Mouse (Mus musculus) adrenal gland, adult 8-10 months (tissue): ENCODE data around the gene Gm20388. TPM values are rescaled to one million over a fixed set of nuclear protein-coding genes. Genes with fewer than 3 reads are reported as not detected.
"Not testable (repeated sequence)": the region's sequence is repeated elsewhere in the genome, so short reads cannot be mapped to it uniquely, and the experiment has no call there.

Experiments
- DNase-seq: peaks from one replicate; pipeline ENCODE4 v3.0.0; 2022
- total RNA-seq, 4 experiments: library from RNA; stranded (reverse); gene quantifications; 2 replicates each; pipeline ENCODE4 v1.2.4; 2022

Gm20388 gene
- total RNA-seq, 4 experiments from 2014 or later, result 1.7 to 16.9 (median 5.8) TPM

DNA sequence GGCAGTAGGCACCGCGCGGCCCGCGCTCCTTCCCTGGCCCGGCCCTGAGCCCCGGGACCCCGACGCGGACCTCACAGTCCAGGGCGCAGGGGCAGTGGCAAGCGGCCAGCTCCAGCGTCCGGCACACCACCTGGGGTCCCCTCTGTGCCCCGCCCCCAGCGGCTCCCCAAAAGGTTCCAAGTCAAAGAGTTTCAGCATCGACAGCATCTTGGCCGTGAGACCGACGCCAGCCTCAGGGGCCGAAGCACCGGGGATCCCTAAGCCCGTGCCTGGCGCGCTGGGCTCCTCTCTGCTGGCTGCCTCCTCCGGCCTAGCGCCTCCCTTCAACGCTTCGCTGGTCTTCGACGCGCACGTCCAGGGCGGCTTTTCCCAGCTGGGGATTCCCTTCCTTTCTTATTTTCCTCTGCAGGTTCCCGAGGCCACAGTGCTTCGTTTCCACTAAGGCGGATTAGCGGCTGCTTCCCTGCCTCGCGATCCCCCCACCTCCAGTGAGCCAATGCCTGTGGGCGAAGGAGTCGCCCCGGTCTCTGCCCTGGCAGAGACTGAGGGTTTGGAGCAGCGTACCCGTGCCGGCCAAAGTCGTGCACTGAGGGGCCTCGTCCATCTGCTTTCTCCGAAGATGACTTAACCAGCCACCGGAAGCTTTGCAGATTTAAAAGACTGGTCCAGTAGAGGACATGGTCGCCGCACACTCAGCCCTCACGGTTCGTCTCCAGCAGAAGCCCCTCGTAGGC is 1218.1 kb downstream of the Gm20388 start:
- no peak for DNase-seq

- no peak for DNase-seq
These were observed 1218.8 kb downstream of the Gm20388 start for GRCm38 (mm10) chr8:121129265-121129940.

- DNase-seq, result no peak
These were observed 1219.9 kb downstream of the Gm20388 start for GRCm38 (mm10) chr8:121130522-121130921.

DNA sequence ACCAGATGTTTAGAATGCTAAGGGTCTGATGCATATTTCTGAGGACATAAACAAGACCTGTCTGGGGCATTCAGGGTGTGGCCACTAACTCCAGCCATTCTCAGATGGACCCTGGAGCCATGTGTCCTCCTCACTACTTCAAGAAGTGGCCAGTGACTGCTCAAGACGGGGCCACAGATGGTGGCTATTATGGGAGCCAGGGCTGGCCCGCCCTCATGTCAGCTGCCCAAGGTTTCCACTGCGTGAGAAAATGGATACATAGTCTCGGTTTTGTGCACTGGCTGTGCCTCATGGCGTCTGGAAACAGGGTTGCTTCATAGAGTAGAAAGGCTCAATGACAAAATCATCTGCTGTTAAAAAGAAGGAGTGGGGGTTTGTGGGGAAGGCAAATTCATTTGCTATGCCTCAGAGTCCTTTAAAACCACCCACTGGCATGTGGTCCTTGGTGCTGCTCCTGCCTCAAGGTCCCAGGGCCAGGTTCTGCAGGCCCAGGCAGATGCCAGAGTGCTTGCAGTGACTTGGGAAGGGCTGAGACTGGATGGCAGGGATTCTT is 1222.4 kb downstream of the Gm20388 start:
- no peak for DNase-seq

DNA sequence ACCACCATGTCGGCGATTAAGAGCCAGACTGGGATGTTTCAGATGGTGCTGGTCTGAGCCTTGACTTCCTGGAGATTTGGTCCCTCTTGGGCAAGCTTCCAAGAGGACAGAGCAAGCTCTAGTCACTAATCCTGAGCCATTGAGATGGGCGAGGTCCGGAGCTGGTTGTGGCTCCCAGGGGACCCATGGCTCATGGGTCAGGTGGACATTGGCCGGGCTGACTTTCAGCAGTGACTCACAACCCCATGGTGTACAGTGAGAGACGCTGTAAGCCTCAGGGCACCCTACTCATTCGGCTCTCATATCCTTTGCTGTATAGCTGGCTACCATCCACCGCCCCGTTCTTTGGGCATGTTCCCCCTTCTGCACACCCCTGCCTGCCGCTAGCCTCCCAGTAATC is 1223.5 kb downstream of the Gm20388 start:
- no peak for DNase-seq

GRCm38 (mm10) chr8:121134512-121134911 is 1223.9 kb downstream of the Gm20388 start:
- no peak for DNase-seq

DNA sequence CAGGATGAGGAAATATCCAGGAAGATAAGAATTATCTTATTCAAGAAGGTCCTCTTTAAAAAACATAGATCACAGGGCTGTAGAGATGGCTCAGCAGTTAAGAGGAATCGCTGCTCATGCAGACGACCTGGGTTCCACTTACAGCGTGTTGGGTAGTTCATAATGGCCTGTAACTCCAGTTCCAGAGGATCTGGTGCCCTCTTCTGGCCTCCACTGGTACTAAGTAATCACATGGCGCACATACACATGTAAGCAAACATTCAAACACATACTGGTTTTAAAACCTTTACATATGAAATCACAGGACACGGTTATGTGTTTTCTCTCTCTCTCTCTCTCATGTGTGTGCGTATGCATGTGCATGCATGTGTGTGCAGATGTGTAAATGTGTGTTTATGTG is 1226.2 kb downstream of the Gm20388 start:
- no peak for DNase-seq

GRCm38 (mm10) chr8:121145457-121146134 is 1235.0 kb downstream of the Gm20388 start:
- not testable (repeated sequence) for DNase-seq

- no peak for DNase-seq
These were observed 1238.0 kb downstream of the Gm20388 start for GRCm38 (mm10) chr8:121148573-121149083.

DNA sequence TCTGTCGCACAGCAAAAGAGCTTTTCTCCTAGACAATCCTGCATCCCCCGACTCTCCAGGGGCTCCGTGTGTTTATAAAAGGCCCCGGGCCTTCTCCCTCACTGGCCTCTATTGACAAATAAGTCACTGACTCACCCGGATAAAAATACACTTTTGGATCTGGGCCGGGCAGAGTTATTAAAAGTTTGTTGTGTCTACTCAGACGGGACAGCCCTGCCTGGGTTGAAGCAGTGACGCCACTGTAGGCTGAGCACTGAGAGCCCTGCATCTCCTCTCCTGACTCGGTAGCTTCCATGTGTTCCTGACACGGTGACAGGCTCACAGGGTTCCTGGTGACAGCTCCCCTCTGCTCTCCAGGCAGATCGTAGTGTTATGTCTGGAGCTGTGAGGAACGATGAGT is 1241.8 kb downstream of the Gm20388 start:
- DNase-seq, result no peak

- DNase-seq, result no peak
These were observed 1246.4 kb downstream of the Gm20388 start for GRCm38 (mm10) chr8:121156990-121157491.

- no peak for DNase-seq
These were observed 1248.2 kb downstream of the Gm20388 start for GRCm38 (mm10) chr8:121158812-121159211.

DNA sequence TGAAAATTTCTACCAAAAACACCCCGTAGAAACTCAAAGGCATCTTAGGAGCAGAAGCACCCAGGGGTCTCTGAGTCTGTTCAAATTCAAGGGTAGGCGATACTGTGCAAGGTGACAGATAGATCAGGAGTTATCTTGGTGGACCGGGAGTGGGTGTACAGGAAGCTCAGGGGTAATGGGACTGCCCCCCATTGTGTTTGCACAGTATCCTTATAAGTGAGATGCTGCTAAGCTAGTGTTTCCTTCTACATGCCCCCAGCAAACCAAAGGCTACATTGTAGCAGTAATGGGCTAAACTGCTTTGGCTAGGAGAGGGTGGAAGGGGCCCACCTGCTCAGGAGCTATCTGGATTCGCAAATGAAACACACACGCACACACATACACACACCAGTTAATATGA is 1250.8 kb downstream of the Gm20388 start:
- no peak for DNase-seq

GRCm38 (mm10) chr8:121162413-121162812 is 1251.8 kb downstream of the Gm20388 start:
- no peak for DNase-seq

DNA sequence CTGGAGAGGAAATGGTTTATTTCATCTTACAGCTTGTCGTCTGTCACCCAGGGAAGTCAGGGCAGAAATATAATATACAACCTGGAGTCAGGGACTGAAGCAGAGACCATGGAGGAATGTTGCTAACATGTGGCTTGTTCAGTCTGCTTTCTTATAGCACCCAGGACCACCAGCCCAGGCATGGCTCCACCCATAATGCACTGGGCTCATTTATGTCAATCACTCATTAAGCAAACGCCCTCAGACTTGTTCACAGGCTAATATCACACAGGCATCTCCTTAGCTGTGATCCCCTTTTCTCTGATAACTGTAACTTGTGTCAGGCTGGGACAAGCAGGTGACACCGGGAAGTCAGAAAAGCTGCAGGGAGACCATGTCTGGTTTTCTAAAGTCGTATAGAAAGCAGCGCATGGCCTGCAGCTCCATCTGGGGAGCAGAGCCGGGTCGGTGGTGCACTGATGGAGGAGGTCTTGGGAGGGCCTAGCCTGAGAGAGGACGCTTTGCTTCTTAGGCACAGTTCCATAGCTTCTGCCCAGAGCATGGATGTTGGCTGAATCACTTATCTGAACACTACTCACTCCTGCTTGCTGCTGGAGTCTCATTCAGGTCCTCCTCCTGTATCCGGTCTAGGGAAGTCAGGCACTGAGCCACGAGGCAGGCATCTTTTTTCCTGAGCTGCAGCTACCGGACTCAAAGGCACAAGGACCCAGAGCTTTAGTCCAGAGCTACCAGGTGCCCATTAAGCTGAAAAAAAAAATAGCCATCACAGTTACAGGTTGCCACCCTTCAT is 1252.5 kb downstream of the Gm20388 start:
- DNase-seq, result no peak

GRCm38 (mm10) chr8:121164017-121164469 is 1253.4 kb downstream of the Gm20388 start:
- DNase-seq, result peak; percentile 60

- DNase-seq, result no peak
These were observed 1257.4 kb downstream of the Gm20388 start for GRCm38 (mm10) chr8:121168033-121168432.

GRCm38 (mm10) chr8:121170116-121170515 is 1259.5 kb downstream of the Gm20388 start:
- DNase-seq, result no peak

GRCm38 (mm10) chr8:121170626-121171552 is 1260.2 kb downstream of the Gm20388 start:
- DNase-seq, result no peak

- DNase-seq, result no peak
These were observed 1261.9 kb downstream of the Gm20388 start for GRCm38 (mm10) chr8:121172567-121172966.

- DNase-seq, result no peak
These were observed 1263.5 kb downstream of the Gm20388 start for GRCm38 (mm10) chr8:121174178-121174577.
